In genomic region chr17:47924383-47925339, GRCm38 (mm10) we compare ENCODE assay signal across 8 mouse cellular contexts. TPM values are rescaled to one million over a fixed set of nuclear protein-coding genes. Genes with fewer than 3 reads are reported as not detected.
DNase-seq lines count a peak whose midpoint lies in the region; ATAC-seq and TF ChIP-seq lines count a peak whose summit lies in the region.

Gene Foxp4 (minus strand): TSS chr17:47924645.

- peak; percentile 84 for DNase-seq in brain, embryonic 18.5 days (ENCODE audit: low read depth, low spot score)
- peak; percentile 80 for DNase-seq in fibroblast of lung, adult 2 months (ENCODE audit: low read depth)
- DNase-seq in kidney, postnatal 10 days, result peak; percentile 91
- peak; percentile 65 to 72 (median 70) for DNase-seq in liver, embryonic 14.5 days (ENCODE audit: low read depth in 3 of 3, low spot score in 3 of 3)
- peak; percentile 93 for DNase-seq in neural tube, embryonic 10.5 days (ENCODE audit: extremely low spot score, low spot score)

- ATAC-seq in CD4-positive, CD25-positive, alpha-beta regulatory T cell, adult 4 months, result peak; percentile 84
- ATAC-seq in heart, embryonic 14.5 days (ENCODE audit: insufficient number of reproducible peaks, insufficient read depth, low FRiP score, low read depth), result peak; percentile 87
- peak; percentile 85 for ATAC-seq in liver, embryonic 14.5 days (ENCODE audit: insufficient read depth)
- ATAC-seq in stomach, embryonic 15.5 days (ENCODE audit: insufficient read depth, low FRiP score, low read depth), result peak; percentile 88

- H3K27ac ChIP-seq in heart, embryonic 14.5 days (replicated peaks in 1 of 2; ENCODE audit: control insufficient read depth in 1 of 2, insufficient read depth in 1 of 2, low read depth in 2 of 2, low read length in 2 of 2), result peak within 1 kb of the TSS; percentile 90 to 93
- H3K27ac ChIP-seq in liver, embryonic 14.5 days, result no peak within 1 kb of the TSS
- H3K27ac ChIP-seq in stomach, embryonic 15.5 days, result peak within 1 kb of the TSS; percentile 98

- H3K4me2 ChIP-seq in heart, embryonic 14.5 days (ENCODE audit: low read length), result peak within 1 kb of the TSS; percentile 79
- peak within 1 kb of the TSS; percentile 82 for H3K4me2 ChIP-seq in liver, embryonic 14.5 days (ENCODE audit: low read depth)
- H3K4me2 ChIP-seq in stomach, embryonic 15.5 days, result peak within 1 kb of the TSS; percentile 74

- under 1% methylated on average over 78 of the region's 91 CpGs for WGBS in heart, embryonic 14.5 days
- WGBS in liver, embryonic 14.5 days (ENCODE audit: insufficient replicate concordance), result under 1% methylated on average over 90 of the region's 91 CpGs
- WGBS in stomach, embryonic 15.5 days, result under 1% methylated on average over 86 of the region's 91 CpGs

- H3K9me3 ChIP-seq in heart, embryonic 14.5 days (ENCODE audit: control insufficient read depth, low read length), result no peaks in the 10 kb centered on the region
- H3K9me3 ChIP-seq in liver, embryonic 14.5 days (ENCODE audit: control insufficient read depth, low read length), result no peaks in the 10 kb centered on the region
- H3K9me3 ChIP-seq in stomach, embryonic 15.5 days, result no peaks in the 10 kb centered on the region

- peaks cover 1% of the 10 kb centered on the region; the same call in 1 of the 2 replicates for H3K36me3 ChIP-seq in heart, embryonic 14.5 days (ENCODE audit: control insufficient read depth, insufficient read depth, low read length)
- H3K36me3 ChIP-seq in liver, embryonic 14.5 days (replicated peaks; ENCODE audit: control insufficient read depth, insufficient read depth, low read depth), result no peaks in the 10 kb centered on the region
- no peaks in the 10 kb centered on the region for H3K36me3 ChIP-seq in stomach, embryonic 15.5 days

- no peak for TF ChIP-seq EP300 in liver, embryonic 14.5 days (IDR thresholded peaks at IDR 0.05; ENCODE audit: low read depth)

- no peak for TF ChIP-seq CTCF in liver, embryonic 14.5 days (IDR thresholded peaks at IDR 0.05; ENCODE audit: low read depth)

- H3K27me3 ChIP-seq in heart, embryonic 14.5 days (ENCODE audit: control insufficient read depth, insufficient read depth, low read length), result no peaks in the 10 kb centered on the region
- peaks cover 34% of the 10 kb centered on the region for H3K27me3 ChIP-seq in liver, embryonic 14.5 days (ENCODE audit: control insufficient read depth, insufficient read depth, low read length)
- H3K27me3 ChIP-seq in stomach, embryonic 15.5 days (replicated peaks), result no peaks in the 10 kb centered on the region

- H3K4me1 ChIP-seq in heart, embryonic 14.5 days (ENCODE audit: control insufficient read depth in 2 of 2, insufficient read depth in 2 of 2, low read length in 2 of 2), result peaks cover 19 to 21% of the 10 kb centered on the region in 2 experiments
- H3K4me1 ChIP-seq in liver, embryonic 14.5 days (replicated peaks; ENCODE audit: control insufficient read depth in 2 of 2, insufficient read depth in 2 of 2, low read length in 1 of 2), result peaks cover 0 to 14% of the 10 kb centered on the region in 2 experiments; a peak in 3 of 4 replicates
- H3K4me1 ChIP-seq in stomach, embryonic 15.5 days, result peaks cover 28% of the 10 kb centered on the region

- H3K9ac ChIP-seq in heart, embryonic 14.5 days (ENCODE audit: low read length), result peak within 1 kb of the TSS; percentile 84
- H3K9ac ChIP-seq in liver, embryonic 14.5 days (replicated peaks), result peak within 1 kb of the TSS; percentile 61
- H3K9ac ChIP-seq in stomach, embryonic 15.5 days, result peak within 1 kb of the TSS; percentile 80

- peak within 1 kb of the TSS; percentile 67 to 89 for H3K4me3 ChIP-seq in heart, embryonic 14.5 days (ENCODE audit: control insufficient read depth in 1 of 2, insufficient read depth in 1 of 2, low read depth in 1 of 2, low read length in 2 of 2)
- peak within 1 kb of the TSS; percentile 68 to 70 for H3K4me3 ChIP-seq in liver, embryonic 14.5 days (ENCODE audit: insufficient read depth in 1 of 2, low read depth in 2 of 2, low read length in 2 of 2)
- H3K4me3 ChIP-seq in stomach, embryonic 15.5 days (replicated peaks), result peak within 1 kb of the TSS; percentile 75

RNA-seq across cellular contexts. Expression of gene Foxp4, which starts in this region (rescaled TPM):
- polyA plus RNA-seq in CD4-positive, CD25-positive, alpha-beta regulatory T cell, adult 4 months (2017; shearing (Covaris generic)), result 1 to 10 TPM; 2.1 to 4.4 TPM
- 10.8 and 13.6 TPM in 2 replicates for polyA plus RNA-seq in heart, embryonic 14.5 days (2014; fragmentation: Nextera tagmentation; extraction: Ambion mirVana)
- polyA plus RNA-seq in liver, embryonic 14.5 days (2012; rRNA removed), result 9.4 and 10.1 TPM in 2 replicates
- 3.5 and 4.7 TPM in 2 replicates for polyA plus RNA-seq in liver, embryonic 14.5 days (2014; fragmentation: Nextera tagmentation; extraction: Ambion mirVana)
- 25.0 and 30.9 TPM in 2 replicates for polyA plus RNA-seq in stomach, embryonic 15.5 days (2015; fragmentation: Nextera tagmentation; extraction: Ambion mirVana)
